ENCODE assay signal across 17 mouse cellular contexts in the genomic region with DNA sequence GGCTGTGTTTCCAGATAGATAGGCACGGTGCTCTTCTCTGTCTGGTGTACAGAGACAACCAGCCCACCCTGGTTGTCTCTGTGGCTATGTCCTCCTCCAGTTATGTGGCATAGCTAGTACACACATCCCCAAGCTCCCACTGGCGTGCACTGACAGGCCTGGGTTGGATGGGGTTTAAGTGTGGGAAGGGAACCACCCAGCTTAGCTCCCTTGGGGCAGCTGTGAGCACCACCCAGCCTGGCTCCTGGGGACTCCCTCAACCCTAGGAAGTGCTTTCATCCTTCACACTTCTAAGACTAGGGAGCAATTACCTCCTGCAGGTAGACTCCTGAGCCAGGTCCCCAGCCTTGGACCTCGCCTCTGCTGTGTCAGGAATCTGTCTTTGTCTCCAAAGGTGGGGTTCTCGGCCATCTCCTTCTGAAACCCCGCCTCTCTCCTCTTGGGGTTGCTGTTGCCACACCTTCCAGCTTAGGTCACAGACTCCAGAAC. TPM values are rescaled to one million over a fixed set of nuclear protein-coding genes. Genes with fewer than 3 reads are reported as not detected.
"Had no signal": no experiment of that assay in that cellular context is flagged by ENCODE, and none has a peak within 500 bp of the region (broad histone marks: within the 10 kb centered on the region; RNA-seq: fewer than 3 reads in every experiment).

A gene (minus strand): TSS at position 439 of the 489 bp plus-strand sequence.

- DNase-seq: kidney, adult 8-10 months; kidney, postnatal 25 days; lung, embryonic 14.5 days; lung, postnatal 10 days; right cerebral cortex, postnatal 14 days had no signal

- H3K27ac ChIP-seq: left cerebral cortex, adult 2 months; midbrain, embryonic 12.5 days had no signal

- H3K4me3 ChIP-seq: left cerebral cortex, adult 2 months; midbrain, embryonic 12.5 days had no signal

- ATAC-seq: inflammation-experienced regulatory T-cells, adult 6 months; intestine, postnatal 0 days; midbrain, embryonic 16.5 days had no signal

- H3K36me3 ChIP-seq: midbrain, embryonic 12.5 days had no signal

- H3K9ac ChIP-seq: lung, embryonic 14.5 days; midbrain, embryonic 12.5 days had no signal

- H3K9me3 ChIP-seq: midbrain, embryonic 12.5 days had no signal

- H3K4me2 ChIP-seq: lung, embryonic 14.5 days; midbrain, embryonic 12.5 days had no signal

RNA-seq across cellular contexts. Expression of the gene that starts here (rescaled TPM):
- total RNA-seq: layer of hippocampus, postnatal 25 days; left cerebral cortex, adult 2 months; left cerebral cortex, postnatal 14 days; liver, adult 2 months; megakaryocyte-erythroid progenitor cell, adult 5-6 weeks had no signal
- polyA plus RNA-seq: inflammation-experienced regulatory T-cells, adult 6 months; intestine, postnatal 0 days; kidney, embryonic 16.5 days; limb, embryonic 11.5 days; liver, adult 2 months; lung, embryonic 14.5 days; midbrain, embryonic 12.5 days; midbrain, embryonic 16.5 days; neural tube, embryonic 14.5 days had no signal
